Mouse (Mus musculus) lung, postnatal 25 days (tissue): ENCODE measurements at regions not wholly inside any gene's neighbourhood (a gene's known extent, or its start where the extent isn't known, plus 50 kb on each side); places are given as distances from the start of the nearest gene placed in this dataset.

Experiments used
- DNase-seq: peaks from one replicate; pipeline ENCODE4 v3.0.0; 2022; ENCODE audit warnings: low spot score

GRCm38 (mm10) chr12:110221184-110221583 is 57.7 kb upstream of the Dio3 start:
- no peak for DNase-seq

GRCm38 (mm10) chr12:110221679-110222078 is 57.2 kb upstream of the Dio3 start:
- DNase-seq: no peak

- no peak for DNase-seq
These were observed 54.6 kb upstream of the Dio3 start for GRCm38 (mm10) chr12:110224250-110224649.

GRCm38 (mm10) chr12:110228011-110228411 is 50.9 kb upstream of the Dio3 start:
- DNase-seq: no peak
